Mouse (Mus musculus) macrophage (primary cell): ENCODE results near the gene Krt18. TPM values are rescaled to one million over a fixed set of nuclear protein-coding genes. Genes with fewer than 3 reads are reported as not detected.
"Not testable (repeated sequence)": the region's sequence is repeated elsewhere in the genome, so short reads cannot be mapped to it uniquely, and the experiment has no call there.

Experiments
- H3K27ac ChIP-seq: fragments of 350-480 bp; formaldehyde crosslinking; 2 replicates; pipeline ENCODE4 v1.9.0; 2021
- H3K36me3 ChIP-seq: fragments of 350-480 bp; formaldehyde crosslinking; 2 replicates; pipeline ENCODE4 v1.9.0; 2021; ENCODE audit errors: inconsistent target
- H3K4me3 ChIP-seq: fragments of 350-480 bp; formaldehyde crosslinking; 2 replicates; pipeline ENCODE4 v1.9.0; 2021; ENCODE audit errors: inconsistent target
- H3K79me2 ChIP-seq: fragments of 350-480 bp; formaldehyde crosslinking; 2 replicates; pipeline ENCODE4 v1.9.0; 2021; ENCODE audit errors: inconsistent target
- WGBS: methylation state at CpG from one replicate; pipeline ENCODE4 v1.1.7; 2026; ENCODE audit warnings: inconsistent platforms; ENCODE audit not compliant: missing documents; 5-methylcytosine and 5-hydroxymethylcytosine counted together
- polyA plus RNA-seq: library from polyadenylated mRNA; stranded (reverse); fragments of 250-400 nt; gene quantifications from 3 replicates; pipeline ENCODE4 v1.2.4, GENCODE M21; 2018; ENCODE audit warnings: inconsistent platforms
- total RNA-seq, 78 experiments: library from RNA; depleted of rRNA; stranded (reverse); fragments of 250-400 nt; gene quantifications; 1 replicate in 9 of 78; 2 replicates in 24 of 78; 3 replicates in 43 of 78; 4 replicates in 2 of 78; pipeline ENCODE4 v1.2.4; 2018; ENCODE audit warnings: inconsistent platforms in 56 of 78

Krt18 gene
- under 1 TPM in 1 of 26 experiments, not detected in 25; 0.47 TPM for total RNA-seq (2018; cell fraction: chromatin; rRNA removed)
- total RNA-seq (2018; cell fraction: cytosol; rRNA removed) = not detected
- total RNA-seq (2018; cell fraction: nucleus; rRNA removed) = not detected
- polyA plus RNA-seq = not detected in 3 replicates

- Histone ChIP-seq H3K36me3 (no peaks in the 10 kb centered on the region), H3K79me2 (no peaks in the 10 kb centered on the region), H3K4me3 (no peak within 1 kb of the TSS), H3K27ac (no peak within 1 kb of the TSS)
- 5% methylated on average over 28 of the region's 28 CpGs for WGBS
Measured at GRCm38 (mm10) chr15:102028040-102028439, at the start of gene Krt18. Gene Krt18 (plus strand): TSS chr15:102028180.

GRCm38 (mm10) chr15:101980849-101981248, 47.1 kb upstream of the Krt18 start:
- H3K27ac ChIP-seq = peak overlapping the region; percentile 38
- H3K36me3 ChIP-seq = no peaks in the 10 kb centered on the region
- H3K4me3 ChIP-seq = no peak overlapping the region
- no peaks in the 10 kb centered on the region for H3K79me2 ChIP-seq
- WGBS = 59% methylated on average over 4 of the region's 6 CpGs

- WGBS = 69% methylated on average over 13 of the region's 13 CpGs
Measured at GRCm38 (mm10) chr15:101983315-101983948, 44.5 kb upstream of the Krt18 start.

DNA sequence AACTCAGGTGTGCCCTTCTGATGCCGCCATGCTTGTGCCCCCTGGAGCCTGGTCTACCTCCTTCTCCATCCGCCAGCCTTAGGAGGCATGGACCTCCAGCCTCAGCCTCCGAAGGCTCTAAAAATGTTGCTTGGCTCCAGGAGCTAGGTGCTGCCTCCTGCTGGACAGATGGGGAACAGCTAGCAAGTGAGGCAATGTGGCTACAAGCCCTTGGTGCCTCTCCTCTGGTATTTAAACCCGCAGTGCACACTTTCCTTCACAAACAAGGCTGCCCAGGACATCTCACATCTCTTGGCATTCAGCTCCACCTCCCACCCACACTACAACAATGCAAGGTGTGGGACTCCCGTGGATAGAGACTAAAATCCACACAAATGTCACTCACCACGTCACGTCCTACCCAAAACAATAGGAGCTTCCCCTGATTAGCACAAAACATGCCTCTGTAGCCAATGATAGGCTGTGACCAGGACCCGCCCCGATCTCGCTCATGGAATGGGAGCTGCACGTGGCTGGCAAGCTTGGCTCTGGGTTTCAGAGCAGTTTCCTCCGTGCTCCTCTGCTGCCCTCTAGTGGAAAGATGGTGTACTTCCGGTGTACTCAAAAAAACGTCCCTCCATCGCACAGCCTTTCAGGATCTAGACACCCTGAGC, 43.9 kb upstream of the Krt18 start:
- Histone ChIP-seq H3K36me3 (no peaks in the 10 kb centered on the region), H3K79me2 (no peaks in the 10 kb centered on the region), H3K27ac (peak overlapping the region; percentile 21), H3K4me3 (no peak overlapping the region; the same call in 1 of the 2 replicates)
- 4% methylated on average over 15 of the region's 15 CpGs for WGBS

More at GRCm38 (mm10) chr15:101983315-101983948, 44.5 kb upstream of the Krt18 start:
- Histone ChIP-seq H3K36me3 (no peaks in the 10 kb centered on the region), H3K4me3 (no peak overlapping the region; the same call in 1 of the 2 replicates), H3K79me2 (no peaks in the 10 kb centered on the region), H3K27ac (peak overlapping the region; percentile 21)

GRCm38 (mm10) chr15:101984746-101985145, 43.2 kb upstream of the Krt18 start:
- Histone ChIP-seq H3K4me3 (no peak overlapping the region), H3K79me2 (no peaks in the 10 kb centered on the region), H3K36me3 (no peaks in the 10 kb centered on the region), H3K27ac (no peak overlapping the region)
- 6% methylated on average over 6 of the region's 6 CpGs for WGBS

GRCm38 (mm10) chr15:101988119-101988518, 39.9 kb upstream of the Krt18 start:
- Histone ChIP-seq H3K79me2 (no peaks in the 10 kb centered on the region), H3K27ac (no peak overlapping the region), H3K4me3 (no peak overlapping the region), H3K36me3 (no peaks in the 10 kb centered on the region)
- 2% methylated on average over 10 of the region's 10 CpGs for WGBS

GRCm38 (mm10) chr15:101988714-101989113, 39.3 kb upstream of the Krt18 start:
- H3K27ac ChIP-seq = no peak overlapping the region
- 76% methylated on average over 8 of the region's 8 CpGs for WGBS
- no peaks in the 10 kb centered on the region for H3K79me2 ChIP-seq
- H3K36me3 ChIP-seq = no peaks in the 10 kb centered on the region
- no peak overlapping the region for H3K4me3 ChIP-seq

- no peak overlapping the region for H3K27ac ChIP-seq
- WGBS = 84% methylated on average over 6 of the region's 6 CpGs
- no peak overlapping the region for H3K4me3 ChIP-seq
- H3K36me3 ChIP-seq = no peaks in the 10 kb centered on the region
- no peaks in the 10 kb centered on the region for H3K79me2 ChIP-seq
Measured at GRCm38 (mm10) chr15:101990946-101991345, 37.0 kb upstream of the Krt18 start.

DNA sequence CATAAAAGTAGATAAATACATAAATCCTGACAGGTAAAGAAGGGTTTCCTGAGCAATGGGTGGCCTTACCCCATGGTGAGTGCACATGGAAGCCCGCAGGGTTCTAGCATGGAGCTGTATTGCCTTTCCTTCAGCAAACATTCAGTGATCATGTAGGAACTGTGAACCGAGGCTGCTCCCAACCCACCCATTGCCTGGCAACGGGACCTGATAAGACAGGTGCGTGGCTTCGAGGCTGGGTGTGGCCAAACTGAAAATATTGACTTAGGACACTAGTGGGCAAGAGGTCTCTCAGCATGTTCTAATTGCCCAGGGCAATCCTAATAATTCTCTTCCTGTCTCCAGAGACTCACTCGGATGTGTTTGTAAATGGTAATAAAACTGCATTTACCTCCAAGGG, 33.6 kb upstream of the Krt18 start:
- no peaks in the 10 kb centered on the region for H3K79me2 ChIP-seq
- H3K36me3 ChIP-seq = no peaks in the 10 kb centered on the region
- no peak overlapping the region for H3K27ac ChIP-seq
- no peak overlapping the region for H3K4me3 ChIP-seq
- 93% methylated on average over 6 of the region's 6 CpGs for WGBS

DNA sequence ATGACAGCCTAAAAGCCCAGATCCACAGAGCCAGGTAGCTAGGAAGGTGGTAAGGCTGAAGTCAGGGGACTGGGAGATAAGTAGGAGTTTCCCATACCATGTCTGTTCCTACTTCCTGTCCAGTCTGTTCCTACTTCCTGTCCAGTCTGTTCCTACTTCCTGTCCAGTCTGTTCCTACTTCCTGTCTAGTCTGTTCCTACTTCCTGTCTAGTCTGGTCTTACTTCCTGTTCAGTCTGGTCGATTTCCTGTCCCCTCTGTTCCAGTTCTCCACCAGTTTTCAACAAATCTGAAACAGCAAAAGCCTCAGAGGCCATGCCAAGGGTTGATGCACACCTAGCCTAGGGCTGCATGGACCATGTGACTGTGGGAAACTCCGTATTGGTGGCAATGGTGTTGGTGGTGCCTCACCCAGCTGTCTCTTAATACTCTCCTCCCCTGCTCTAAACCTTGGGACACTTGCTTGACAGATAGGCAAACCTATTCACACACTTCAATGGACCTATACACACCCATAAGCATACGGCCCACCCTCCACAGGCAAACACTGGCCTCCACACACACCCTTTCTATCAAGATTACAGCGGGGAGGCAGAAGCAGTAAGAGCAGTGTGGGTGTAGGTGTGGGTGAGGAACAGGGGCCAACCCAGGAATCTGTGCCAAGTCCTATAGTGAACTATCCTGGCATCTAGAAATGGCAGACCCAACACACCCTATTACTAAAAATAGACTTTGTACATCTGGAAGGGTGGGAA, 32.3 kb upstream of the Krt18 start:
- WGBS = 86% methylated on average over 4 of the region's 4 CpGs
- Histone ChIP-seq H3K4me3 (no peak overlapping the region), H3K27ac (no peak overlapping the region), H3K36me3 (no peaks in the 10 kb centered on the region), H3K79me2 (no peaks in the 10 kb centered on the region)

DNA sequence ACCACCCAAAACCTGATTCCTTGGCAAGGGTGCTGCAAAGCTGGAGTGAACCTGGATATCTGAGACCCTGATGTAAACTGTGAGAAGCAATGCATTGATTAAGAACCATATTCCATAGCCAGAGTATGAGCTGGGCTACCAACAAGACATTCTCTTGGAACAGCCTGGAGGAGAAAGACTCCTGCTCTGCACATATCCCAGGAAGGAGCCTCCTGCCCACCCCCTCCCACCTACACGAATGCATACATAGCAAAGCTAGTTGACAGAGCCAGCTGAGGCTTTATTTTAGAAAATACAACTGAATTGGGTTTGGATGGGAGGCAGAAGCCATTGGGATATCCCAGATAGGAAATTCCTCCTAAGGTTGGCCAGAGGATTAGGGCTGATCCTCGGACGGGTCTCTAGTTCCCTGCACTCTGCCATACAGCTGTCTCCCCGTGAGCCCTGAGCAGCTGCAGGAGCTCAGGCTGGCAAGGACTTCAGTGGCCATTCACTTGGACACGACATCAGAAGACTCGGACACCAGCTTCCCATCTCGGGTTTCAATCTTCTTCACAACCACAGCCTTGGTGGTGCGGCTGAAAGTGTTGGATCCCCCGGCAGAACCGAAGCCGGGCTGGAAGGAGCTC, 31.4 kb upstream of the Krt18 start:
- H3K4me3 ChIP-seq, H3K27ac ChIP-seq, H3K36me3 ChIP-seq, H3K79me2 ChIP-seq: not testable (repeated sequence)
- WGBS = 100% methylated on average over 3 of the region's 11 CpGs

- no peaks in the 10 kb centered on the region for H3K79me2 ChIP-seq
- WGBS = 41% methylated on average over 11 of the region's 11 CpGs
- no peak overlapping the region for H3K27ac ChIP-seq
- no peak overlapping the region for H3K4me3 ChIP-seq
- no peaks in the 10 kb centered on the region for H3K36me3 ChIP-seq
Measured at GRCm38 (mm10) chr15:101999156-101999555, 28.8 kb upstream of the Krt18 start.

- 88% methylated on average over 11 of the region's 11 CpGs for WGBS
- Histone ChIP-seq H3K27ac (no peak overlapping the region), H3K4me3 (no peak overlapping the region), H3K36me3 (no peaks in the 10 kb centered on the region), H3K79me2 (no peaks in the 10 kb centered on the region)
Measured at GRCm38 (mm10) chr15:101999676-102000335, 28.2 kb upstream of the Krt18 start.
